Mouse (Mus musculus) layer of hippocampus, postnatal 25 days (tissue): Measurements from ENCODE around the gene Acbd6. TPM values are rescaled to one million over a fixed set of nuclear protein-coding genes. Genes with fewer than 3 reads are reported as not detected.

Experiments
- DNase-seq, 2 experiments: peaks; one replicate each; pipeline ENCODE4 v3.0.0; 2022; ENCODE audit warnings: mixed read lengths in 2 of 2, low spot score in 1 of 2; ENCODE audit errors: extremely low spot score in 1 of 2
- total RNA-seq, 2 experiments: library from RNA; stranded (reverse); gene quantifications; 2 replicates each; pipeline ENCODE4 v1.2.3; 2021

Acbd6 gene
- total RNA-seq, 2 experiments from 2014 or later, result 92.0 to 97.1 TPM

GRCm38 (mm10) chr1:155717301-155717700 lies 159.4 kb downstream of the Acbd6 start:
- DNase-seq, result no peak

- DNase-seq, result no peak
Observed at GRCm38 (mm10) chr1:155718851-155719250, 160.9 kb downstream of the Acbd6 start.

- DNase-seq, result no peak
Observed at GRCm38 (mm10) chr1:155720006-155720405, 162.1 kb downstream of the Acbd6 start.

GRCm38 (mm10) chr1:155721443-155721842 lies 163.5 kb downstream of the Acbd6 start:
- DNase-seq, result peak; percentile 45 to 87

GRCm38 (mm10) chr1:155722185-155722584 lies 164.3 kb downstream of the Acbd6 start:
- DNase-seq, result no peak

GRCm38 (mm10) chr1:155724301-155724700 lies 166.4 kb downstream of the Acbd6 start:
- DNase-seq, result no peak

- no peak for DNase-seq
Observed at GRCm38 (mm10) chr1:155725876-155726275, 168.0 kb downstream of the Acbd6 start.

- no peak for DNase-seq
Observed at GRCm38 (mm10) chr1:155727830-155728229, 169.9 kb downstream of the Acbd6 start.

GRCm38 (mm10) chr1:155729113-155729795 lies 171.3 kb downstream of the Acbd6 start:
- DNase-seq, result no peak

GRCm38 (mm10) chr1:155731156-155731555 lies 173.2 kb downstream of the Acbd6 start:
- no peak for DNase-seq

- no peak for DNase-seq
Observed at GRCm38 (mm10) chr1:155736096-155736825, 178.3 kb downstream of the Acbd6 start.

- no peak for DNase-seq
Observed at GRCm38 (mm10) chr1:155737017-155737808, 179.3 kb downstream of the Acbd6 start.

- no peak for DNase-seq
Observed at GRCm38 (mm10) chr1:155737809-155738383, 180.0 kb downstream of the Acbd6 start.

Other genes with a start within 250 kb of the Acbd6 start
- gene Xpr1, start 140.7 kb upstream of the Acbd6 start, total RNA-seq, result 10 to 100 TPM; 82.5 to 91.5 TPM
- under 1 TPM in 1 of 2 experiments, not detected in 1; 0.07 TPM for gene Lhx4, start 193.6 kb downstream of the Acbd6 start, total RNA-seq